Mouse (Mus musculus) right cerebral cortex, adult 2 months (tissue): Measurements from ENCODE around the gene Acap1.
A peak's percentile ranks its signal among the peaks of the same experiment; 100 is the strongest.
"Not testable (repeated sequence)": the region's sequence is repeated elsewhere in the genome, so short reads cannot be mapped to it uniquely, and the experiment has no call there.

Experiments
- DNase-seq, 2 experiments: peaks; one replicate each; pipeline ENCODE4 v3.0.0; 2021 to 2022; ENCODE audit warnings: low spot score in 2 of 2

Acap1 gene

GRCm38 (mm10) chr11:69895291-69895690 lies at the start of gene Acap1:
Gene Acap1, minus strand, starts transcription at chr11:69895539.
- DNase-seq = no peak

- no peak for DNase-seq
Observed at GRCm38 (mm10) chr11:69940962-69941361, 45.6 kb upstream of the Acap1 start.

GRCm38 (mm10) chr11:69939731-69940130 lies 44.4 kb upstream of the Acap1 start:
- no peak for DNase-seq

- no peak for DNase-seq
Observed at GRCm38 (mm10) chr11:69939181-69939580, 43.8 kb upstream of the Acap1 start.

- no peak for DNase-seq
Observed at GRCm38 (mm10) chr11:69938401-69938979, 43.2 kb upstream of the Acap1 start.

GRCm38 (mm10) chr11:69937834-69938233 lies 42.5 kb upstream of the Acap1 start:
- DNase-seq = no peak

GRCm38 (mm10) chr11:69937385-69937784 lies 42.0 kb upstream of the Acap1 start:
- DNase-seq = no peak

- no peak for DNase-seq
Observed at GRCm38 (mm10) chr11:69936714-69937347, 41.5 kb upstream of the Acap1 start.

GRCm38 (mm10) chr11:69936156-69936555 lies 40.8 kb upstream of the Acap1 start:
- DNase-seq = no peak

- peak; percentile 84 to 87 for DNase-seq
Observed at GRCm38 (mm10) chr11:69935137-69935879, 40.0 kb upstream of the Acap1 start, which contains the start of gene Ybx2. Gene Ybx2, plus strand, starts transcription at chr11:69935796.

- DNase-seq = no peak
Observed at GRCm38 (mm10) chr11:69934681-69935080, 39.3 kb upstream of the Acap1 start.

GRCm38 (mm10) chr11:69934169-69934568 lies 38.8 kb upstream of the Acap1 start:
- peak; percentile 85 to 94 for DNase-seq

GRCm38 (mm10) chr11:69933066-69933465 lies 37.7 kb upstream of the Acap1 start:
- DNase-seq = no peak

- DNase-seq = no peak
Observed at GRCm38 (mm10) chr11:69932254-69932653, 36.9 kb upstream of the Acap1 start.

- DNase-seq = no peak
Observed at GRCm38 (mm10) chr11:69931769-69932168, 36.4 kb upstream of the Acap1 start.

GRCm38 (mm10) chr11:69930967-69931537 lies 35.7 kb upstream of the Acap1 start:
- DNase-seq = no peak

GRCm38 (mm10) chr11:69930176-69930575 lies 34.8 kb upstream of the Acap1 start:
- DNase-seq = not testable (repeated sequence)

- no peak for DNase-seq
Observed at GRCm38 (mm10) chr11:69929712-69930111, 34.4 kb upstream of the Acap1 start.

- no peak for DNase-seq
Observed at GRCm38 (mm10) chr11:69927501-69927900, 32.2 kb upstream of the Acap1 start.

GRCm38 (mm10) chr11:69922796-69923195 lies 27.5 kb upstream of the Acap1 start:
- DNase-seq = no peak

- DNase-seq = no peak
Observed at GRCm38 (mm10) chr11:69922012-69922756, 26.8 kb upstream of the Acap1 start.
